Mouse (Mus musculus) bone marrow, adult 2 months (tissue): ENCODE measurements around the gene Tmcc3.

Experiments used
- CTCF ChIP-seq: fragments of 200-500 bp; IDR thresholded peaks from 2 replicates; pipeline ENCODE4 v1.5.1; 2011; ENCODE audit warnings: low read length, control low read depth; ENCODE audit not compliant: control insufficient read depth, insufficient read depth
- POLR2A ChIP-seq: fragments of 200-500 bp; IDR thresholded peaks from 2 replicates; pipeline ENCODE4 v1.6.1; 2011; ENCODE audit warnings: low read depth, mild to moderate bottlenecking, control low read depth, low read length, borderline replicate concordance; ENCODE audit not compliant: control insufficient read depth

DNA sequence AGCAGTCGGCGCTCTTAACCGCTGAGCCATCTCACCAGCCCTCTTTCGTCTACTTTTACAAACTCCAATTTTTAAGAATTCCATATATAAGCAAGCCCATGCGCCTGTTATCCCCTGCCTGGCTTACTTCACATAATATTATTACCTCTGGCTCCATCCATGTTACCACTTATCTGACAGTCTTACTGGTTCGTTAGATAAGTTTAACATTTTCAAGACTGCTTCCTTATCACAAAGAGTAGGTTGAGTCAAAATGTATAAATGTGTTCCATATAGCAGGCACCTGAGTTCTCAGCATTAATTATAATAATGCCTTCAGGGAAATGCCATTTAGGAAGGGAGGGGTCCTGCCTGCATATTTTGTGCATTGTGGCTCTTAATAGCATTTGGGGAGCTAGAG lies 255.5 kb downstream of the Tmcc3 start:
- TF ChIP-seq POLR2A (no peak), CTCF (no peak)
